Mouse (Mus musculus) ovary, postnatal 36 days (tissue): Measurements from ENCODE around the gene Apon.
"Not testable (repeated sequence)": the region's sequence is repeated elsewhere in the genome, so short reads cannot be mapped to it uniquely, and the experiment has no call there.

Experiments used
- DNase-seq: peaks from one replicate; pipeline ENCODE4 v3.0.0; 2022; ENCODE audit warnings: low spot score, mixed read lengths

The Apon gene

GRCm38 (mm10) chr10:128272819-128273439 is 19.0 kb downstream of the Apon start:
- not testable (repeated sequence) for DNase-seq

GRCm38 (mm10) chr10:128275374-128275773 is 21.5 kb downstream of the Apon start:
- DNase-seq: not testable (repeated sequence)

- no peak for DNase-seq
These were observed 24.3 kb downstream of the Apon start for GRCm38 (mm10) chr10:128278158-128278557.

GRCm38 (mm10) chr10:128280943-128281342 is 27.0 kb downstream of the Apon start:
- DNase-seq: no peak

GRCm38 (mm10) chr10:128281682-128282081 is 27.8 kb downstream of the Apon start:
- DNase-seq: no peak

- no peak for DNase-seq
These were observed 29.1 kb downstream of the Apon start for GRCm38 (mm10) chr10:128282886-128283450.

- peak; percentile 62 for DNase-seq
These were observed 30.0 kb downstream of the Apon start for GRCm38 (mm10) chr10:128283604-128284579.

- DNase-seq: not testable (repeated sequence)
These were observed 36.7 kb downstream of the Apon start for GRCm38 (mm10) chr10:128290594-128290993.

- DNase-seq: peak; percentile 23
These were observed 42.6 kb downstream of the Apon start for GRCm38 (mm10) chr10:128296370-128297090.

- DNase-seq: peak; percentile 30
These were observed 43.3 kb downstream of the Apon start for GRCm38 (mm10) chr10:128297221-128297620.

GRCm38 (mm10) chr10:128297622-128298021 is 43.7 kb downstream of the Apon start:
- peak; percentile 55 for DNase-seq

GRCm38 (mm10) chr10:128298243-128298642 is 44.3 kb downstream of the Apon start:
- DNase-seq: no peak

- DNase-seq: no peak
These were observed 44.8 kb downstream of the Apon start, which contains the start of gene Il23a for GRCm38 (mm10) chr10:128298702-128299171. Il23a (minus strand) TSS chr10:128298752.

- DNase-seq: no peak
These were observed 48.5 kb downstream of the Apon start for GRCm38 (mm10) chr10:128302357-128302756.

GRCm38 (mm10) chr10:128302785-128303125 is 48.9 kb downstream of the Apon start:
- DNase-seq: no peak

- DNase-seq: peak; percentile 99
These were observed 49.5 kb downstream of the Apon start, which contains the start of gene Pan2 for GRCm38 (mm10) chr10:128303126-128304021. Pan2 (plus strand) TSS chr10:128303335.
